Mouse (Mus musculus): ENCODE measurements around the gene Fat4.

GRCm38 (mm10) chr3:38989181-38989580 is 102.4 kb downstream of the Fat4 start:
- TF ChIP-seq CTCF (IDR thresholded peaks at IDR 0.05; ENCODE audit: borderline replicate concordance, extremely low read depth, insufficient read depth, insufficient read length): no peak
- no peak for TF ChIP-seq POLR2A (IDR thresholded peaks at IDR 0.05; ENCODE audit: borderline replicate concordance, extremely low read depth, insufficient read depth, insufficient read length, poor library complexity, severe bottlenecking)

Measured in brain, embryonic 14.5 days (tissue).